Mouse (Mus musculus): ENCODE measurements at regions not wholly inside any gene's neighbourhood (a gene's known extent, or its start where the extent isn't known, plus 50 kb on each side); places are given as distances from the start of the nearest gene placed in this dataset.

- no peak for TF ChIP-seq TAL1 (IDR thresholded peaks at IDR 0.05; ENCODE audit: low read length)
- no peak for TF ChIP-seq GATA1 (IDR thresholded peaks at IDR 0.05; ENCODE audit: low read length)
Observed at GRCm38 (mm10) chr9:41700683-41701082, 423.4 kb downstream of the Sorl1 start.
